Mouse (Mus musculus) midbrain, embryonic 10.5 days (tissue): Measurements from ENCODE around the gene Gm960. TPM values are rescaled to one million over a fixed set of nuclear protein-coding genes. Genes with fewer than 3 reads are reported as not detected.
"Not testable (repeated sequence)": the region's sequence is repeated elsewhere in the genome, so short reads cannot be mapped to it uniquely, and the experiment has no call there.

Experiments used
- DNase-seq: peaks from one replicate; pipeline ENCODE4 v3.0.0-alpha.2; 2017; ENCODE audit warnings: low spot score
- H3K27ac ChIP-seq: fragments of 300-500 bp; sonication (generic); replicated peaks from 2 replicates; pipeline ENCODE4 v1.5.1; 2016; ENCODE audit warnings: mild to moderate bottlenecking
- H3K27me3 ChIP-seq: fragments of 300-500 bp; sonication (generic); 2 replicates; pipeline ENCODE4 v1.6.1; 2016; ENCODE audit warnings: low read depth, mild to moderate bottlenecking; ENCODE audit not compliant: poor library complexity, severe bottlenecking
- H3K36me3 ChIP-seq: fragments of 300-500 bp; sonication (generic); 2 replicates; pipeline ENCODE4 v1.6.1; 2016; ENCODE audit warnings: mild to moderate bottlenecking, moderate library complexity
- H3K4me1 ChIP-seq: fragments of 300-500 bp; sonication (generic); 2 replicates; pipeline ENCODE4 v1.6.1; 2016
- H3K4me3 ChIP-seq: fragments of 300-500 bp; sonication (generic); 2 replicates; pipeline ENCODE4 v1.5.1; 2016; ENCODE audit warnings: mild to moderate bottlenecking, moderate library complexity
- H3K9me3 ChIP-seq: fragments of 300-500 bp; sonication (generic); replicated peaks from 2 replicates; pipeline ENCODE4 v1.6.1; 2016; ENCODE audit warnings: mild to moderate bottlenecking
- WGBS: fragments of 180-500 bp; shearing (Covaris S2); methylation state at CpG from one replicate; pipeline ENCODE4 v1.1.7; 2016; 5-methylcytosine and 5-hydroxymethylcytosine counted together
- microRNA-seq: library from miRNA; unstranded; fragments of <30 nt; microRNA quantifications from one replicate; pipeline ENCODE4, GENCODE M21; 2017
- polyA plus RNA-seq: library from polyadenylated mRNA; unstranded; fragments of >200 nt; fragmentation: Nextera tagmentation; extraction: Ambion mirVana; gene quantifications from 2 replicates; pipeline ENCODE4 v1.2.1, GENCODE M21; 2016

Gm960 gene
- polyA plus RNA-seq, 1 experiment from 2014 or later = 2.7 TPM

DNA sequence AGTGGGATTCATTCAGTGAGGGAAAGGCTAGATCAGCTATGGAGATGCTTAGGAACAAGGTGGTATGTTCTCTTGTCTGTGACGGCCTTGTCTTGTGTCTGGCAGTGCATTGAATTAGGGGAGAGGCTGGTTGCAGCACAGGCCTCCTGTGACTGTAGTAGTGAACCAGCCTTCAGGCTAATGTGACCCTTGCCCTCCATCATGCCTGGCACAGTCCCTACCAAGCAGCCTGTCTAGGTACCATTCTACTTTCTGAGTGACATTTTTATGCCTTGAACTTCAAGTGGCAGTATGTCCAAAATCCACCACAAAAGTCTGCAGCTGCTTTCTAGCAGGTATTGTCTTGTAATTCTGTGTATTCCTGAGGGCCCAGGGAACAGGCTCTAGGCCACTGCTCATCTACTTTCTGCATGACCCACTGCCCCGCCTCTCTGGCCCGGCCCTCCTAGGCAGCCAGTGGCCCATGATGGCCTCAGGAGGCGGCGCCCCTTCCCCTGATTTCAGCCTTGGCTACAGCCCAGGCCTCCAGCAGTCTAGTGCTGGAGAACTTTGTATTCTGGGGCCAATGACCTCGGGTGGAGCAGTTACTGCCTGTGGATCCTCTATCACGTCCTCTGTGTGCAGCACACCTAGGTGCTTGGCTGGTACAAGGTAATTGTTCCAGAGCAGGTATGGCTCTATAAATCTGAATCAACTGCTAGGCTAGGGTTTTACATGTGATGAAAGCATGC, 104.5 kb downstream of the Gm960 start:
- Histone ChIP-seq H3K9me3 (no peaks in the 10 kb centered on the region), H3K27me3 (no peaks in the 10 kb centered on the region), H3K4me1 (peaks cover 6% of the 10 kb centered on the region), H3K27ac (0 out of 2 replicates have a peak overlapping the region, but pooled peaks have one; percentile 38), H3K36me3 (no peaks in the 10 kb centered on the region), H3K4me3 (no peak overlapping the region)
- 53% methylated on average over 7 of the region's 7 CpGs for WGBS
- DNase-seq = no peak

DNA sequence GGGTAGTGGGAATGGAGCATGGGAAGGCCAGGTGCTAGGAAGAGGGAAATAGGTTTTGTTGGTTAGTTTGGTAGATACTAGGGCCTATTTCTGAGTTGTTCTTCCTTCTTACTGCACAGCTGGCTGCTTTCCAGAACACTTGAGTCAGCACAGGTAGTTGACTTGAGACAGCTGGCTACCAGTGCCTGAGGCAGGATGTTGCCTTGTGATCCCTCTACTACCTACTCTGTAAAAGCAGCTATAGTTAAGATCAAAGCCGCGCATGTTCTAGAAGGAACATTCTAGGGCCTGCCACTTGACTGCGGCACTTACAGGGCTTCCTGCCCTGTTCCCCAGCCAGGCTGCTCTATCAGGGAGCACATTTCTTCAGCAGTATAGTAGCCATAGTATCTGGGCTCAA, 108.4 kb downstream of the Gm960 start:
- WGBS = 93% methylated on average over 3 of the region's 3 CpGs

DNA sequence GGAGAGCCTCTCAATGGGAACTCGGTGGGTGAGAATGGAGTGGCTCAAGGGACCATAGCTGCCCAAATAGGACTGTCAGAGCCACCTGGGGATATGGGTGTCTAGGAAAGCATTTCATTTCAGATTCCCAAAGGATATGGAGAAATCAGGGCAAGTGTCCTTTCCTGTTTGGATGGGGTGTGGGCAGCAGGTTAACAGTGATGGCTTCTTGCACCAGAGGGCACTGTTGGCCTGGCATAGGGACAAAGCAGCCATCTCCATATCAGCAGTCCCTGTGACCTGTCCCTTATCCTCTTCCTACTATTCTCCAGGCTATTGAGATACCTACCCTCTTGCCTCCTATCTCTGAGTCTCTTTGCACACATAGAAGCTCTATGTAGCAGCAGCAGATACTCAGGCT, 109.4 kb downstream of the Gm960 start:
- 74% methylated on average over 1 of the region's 1 CpGs for WGBS
- H3K4me3 ChIP-seq = no peak overlapping the region
- no peak for DNase-seq
- H3K4me1 ChIP-seq = peaks cover 3% of the 10 kb centered on the region
- H3K9me3 ChIP-seq = no peaks in the 10 kb centered on the region
- no peaks in the 10 kb centered on the region for H3K36me3 ChIP-seq
- H3K27ac ChIP-seq = no peak overlapping the region
- no peaks in the 10 kb centered on the region for H3K27me3 ChIP-seq

More for the DNA sequence above, 108.4 kb downstream of the Gm960 start:
- Histone ChIP-seq H3K27ac (no peak overlapping the region), H3K27me3 (no peaks in the 10 kb centered on the region), H3K9me3 (no peaks in the 10 kb centered on the region), H3K36me3 (no peaks in the 10 kb centered on the region), H3K4me1 (peaks cover 6% of the 10 kb centered on the region), H3K4me3 (no peak overlapping the region)
- no peak for DNase-seq

DNA sequence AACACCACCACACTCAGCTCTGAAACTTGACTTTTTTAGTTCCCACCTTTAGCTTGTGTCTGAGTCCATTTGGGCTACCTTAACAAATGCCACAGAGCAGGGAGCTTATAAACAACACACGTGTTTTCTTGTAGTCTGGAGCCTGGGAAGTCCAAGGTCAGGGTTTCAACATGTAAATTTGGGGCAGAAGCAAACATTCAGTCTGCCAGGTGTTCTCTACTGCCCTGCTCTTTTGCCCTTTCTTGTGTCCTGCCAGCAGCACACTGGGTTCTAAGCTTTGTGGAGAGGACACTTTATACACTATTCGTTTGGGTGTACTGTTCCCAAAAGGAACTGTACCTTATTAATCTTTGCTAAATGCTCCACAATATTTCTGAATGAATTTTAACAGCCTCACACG, 110.0 kb downstream of the Gm960 start:
- Histone ChIP-seq H3K4me3 (no peak overlapping the region), H3K9me3 (no peaks in the 10 kb centered on the region), H3K27me3 (no peaks in the 10 kb centered on the region), H3K27ac (no peak overlapping the region), H3K36me3 (no peaks in the 10 kb centered on the region), H3K4me1 (no peaks in the 10 kb centered on the region)
- WGBS = 69% methylated on average over 3 of the region's 3 CpGs
- no peak for DNase-seq

DNA sequence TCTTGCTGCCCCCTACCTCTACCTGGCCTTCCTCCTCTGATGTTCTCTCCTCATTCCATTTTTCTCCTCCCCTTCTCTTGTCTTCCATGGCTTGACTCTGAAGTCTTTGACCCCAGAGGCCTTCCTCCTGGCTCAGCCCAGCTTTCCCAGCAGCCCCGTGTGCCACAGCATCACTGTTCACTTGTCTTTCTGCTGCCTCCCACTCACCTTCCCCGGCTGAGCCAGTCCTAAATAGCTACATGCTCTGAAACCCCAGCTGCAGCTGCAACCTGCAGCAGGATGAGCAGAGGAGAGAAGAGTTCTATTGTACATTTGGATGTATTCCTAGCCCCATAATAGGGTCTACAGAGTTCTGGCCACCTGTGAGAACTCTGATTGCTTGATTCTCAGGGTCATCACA, 111.0 kb downstream of the Gm960 start:
- Histone ChIP-seq H3K27me3 (no peaks in the 10 kb centered on the region), H3K4me1 (no peaks in the 10 kb centered on the region), H3K36me3 (no peaks in the 10 kb centered on the region), H3K9me3 (no peaks in the 10 kb centered on the region), H3K4me3 (no peak overlapping the region), H3K27ac (no peak overlapping the region)
- 83% methylated on average over 2 of the region's 2 CpGs for WGBS
- no peak for DNase-seq

DNA sequence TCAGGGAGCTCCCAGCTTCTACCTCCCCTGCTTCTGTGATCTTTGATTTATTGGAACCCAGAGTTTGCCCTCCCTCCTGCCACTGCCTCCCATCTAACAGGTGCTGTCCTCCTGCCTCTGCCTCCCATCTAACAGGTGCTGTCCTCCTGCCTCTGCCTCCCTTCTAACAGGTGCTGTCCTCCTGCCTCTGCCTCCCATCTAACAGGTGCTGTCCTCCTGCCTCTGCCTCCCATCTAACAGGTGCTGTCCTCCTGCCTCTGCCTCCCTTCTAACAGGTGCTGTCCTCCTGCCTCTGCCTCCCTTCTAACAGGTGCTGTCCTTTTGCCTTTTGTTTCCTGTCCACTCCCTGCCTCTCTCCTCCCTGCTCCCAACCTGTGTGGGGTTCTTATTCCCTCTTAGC, 111.7 kb downstream of the Gm960 start:
- not testable (repeated sequence) for H3K36me3 ChIP-seq, H3K27me3 ChIP-seq, H3K4me1 ChIP-seq, H3K4me3 ChIP-seq, H3K9me3 ChIP-seq, H3K27ac ChIP-seq, DNase-seq

DNA sequence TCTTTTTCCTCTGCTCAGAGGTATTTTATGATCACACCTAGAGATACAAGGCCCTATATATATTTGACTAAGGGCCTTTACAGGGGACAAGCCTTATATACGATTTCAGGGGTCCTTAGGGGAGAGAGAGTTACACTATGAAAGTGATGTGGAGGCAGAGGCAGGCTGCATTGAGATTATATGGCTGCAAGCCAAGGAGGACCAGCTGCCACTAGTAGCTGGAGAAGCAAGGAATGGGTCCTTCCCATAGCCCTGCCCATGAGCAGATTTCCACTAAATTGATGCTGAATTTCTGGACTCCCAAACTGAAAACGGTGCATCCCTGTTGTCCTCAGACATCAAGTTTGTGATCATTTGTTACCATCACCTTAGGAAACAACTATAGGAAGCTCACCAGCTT, 114.6 kb downstream of the Gm960 start:
- Histone ChIP-seq H3K4me1 (no peaks in the 10 kb centered on the region), H3K27me3 (no peaks in the 10 kb centered on the region), H3K36me3 (no peaks in the 10 kb centered on the region), H3K4me3 (no peak overlapping the region), H3K9me3 (no peaks in the 10 kb centered on the region), H3K27ac (no peak overlapping the region)
- no peak for DNase-seq
- WGBS = 83% methylated on average over 2 of the region's 2 CpGs

DNA sequence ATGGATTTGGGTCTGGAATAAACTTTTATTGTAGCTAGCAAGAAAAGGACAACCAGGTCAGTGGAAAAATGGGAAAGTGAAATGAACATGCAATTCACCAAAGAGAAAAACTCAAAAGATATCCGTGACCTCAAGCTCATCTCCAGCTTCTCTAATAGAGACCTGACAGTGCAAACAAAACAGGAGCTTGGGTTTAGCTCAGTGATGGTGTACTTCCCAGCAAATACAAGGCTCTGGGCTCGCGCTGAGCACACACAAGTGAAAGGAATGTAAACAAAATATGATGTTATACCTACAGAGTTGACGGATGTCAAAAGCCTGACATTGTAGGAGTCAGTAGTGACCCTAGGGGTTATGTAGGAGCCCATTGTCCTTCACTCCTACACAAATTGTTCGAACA, 119.2 kb downstream of the Gm960 start:
- Histone ChIP-seq H3K4me1 (no peaks in the 10 kb centered on the region), H3K4me3 (no peak overlapping the region), H3K27me3 (no peaks in the 10 kb centered on the region), H3K36me3 (no peaks in the 10 kb centered on the region), H3K9me3 (no peaks in the 10 kb centered on the region), H3K27ac (no peak overlapping the region)
- DNase-seq = no peak
- 88% methylated on average over 5 of the region's 5 CpGs for WGBS

DNA sequence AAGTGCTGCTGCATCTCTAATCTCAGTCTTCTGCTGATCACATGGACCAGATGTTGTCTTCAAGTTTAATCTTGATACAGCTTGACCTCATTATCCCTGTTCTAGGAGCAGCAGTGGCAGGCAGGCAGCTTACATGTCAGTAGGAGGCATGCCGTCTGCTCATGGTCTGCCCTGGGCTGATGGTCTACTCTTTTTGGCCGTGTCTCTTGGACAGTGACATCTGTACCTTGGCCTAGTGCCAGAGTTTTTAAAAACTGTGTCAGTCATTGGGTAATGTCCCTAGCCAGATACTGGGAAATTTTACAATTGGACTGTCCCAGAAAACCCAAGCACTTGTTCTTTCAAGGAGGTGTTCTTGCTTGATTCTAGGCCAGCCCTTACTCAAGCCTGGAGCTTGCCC, 119.7 kb downstream of the Gm960 start:
- Histone ChIP-seq H3K27me3 (no peaks in the 10 kb centered on the region), H3K27ac (no peak overlapping the region)
- DNase-seq = no peak

More for the DNA sequence above, 119.7 kb downstream of the Gm960 start:
- Histone ChIP-seq H3K4me3 (no peak overlapping the region), H3K4me1 (no peaks in the 10 kb centered on the region), H3K36me3 (no peaks in the 10 kb centered on the region), H3K9me3 (no peaks in the 10 kb centered on the region)
- 87% methylated on average over 2 of the region's 2 CpGs for WGBS

Small RNAs within 50 kb of the gene (microRNA-seq; reads per million reads assigned to microRNA genes)
- 2.1 reads per million for gene Mir6986

Other genes starting within 250 kb of the Gm960 start
- gene Syt12, start 221.2 kb downstream of the Gm960 start, polyA plus RNA-seq = 1.7 and 2.0 TPM in 2 replicates
- gene 2010003K11Rik, start 200.1 kb downstream of the Gm960 start, polyA plus RNA-seq = not detected in 2 replicates
- gene Pcx, start 188.2 kb downstream of the Gm960 start, polyA plus RNA-seq = 20.9 and 24.1 TPM in 2 replicates
- gene Lrfn4, start 83.0 kb downstream of the Gm960 start, polyA plus RNA-seq = 5.6 and 6.5 TPM in 2 replicates
- gene Rce1, start 73.0 kb downstream of the Gm960 start, polyA plus RNA-seq = 80.7 and 87.0 TPM in 2 replicates
- gene Sptbn2, start 12.5 kb upstream of the Gm960 start, polyA plus RNA-seq = 8.3 and 14.9 TPM in 2 replicates
- 110 and 134 TPM in 2 replicates for gene Rbm4b, start 57.8 kb upstream of the Gm960 start, polyA plus RNA-seq
- gene Rbm4, start 95.2 kb upstream of the Gm960 start, polyA plus RNA-seq = 93.6 and 108 TPM in 2 replicates
- 35.3 and 37.6 TPM in 2 replicates for gene Gm21992, start 112.9 kb upstream of the Gm960 start, polyA plus RNA-seq
- gene Rbm14, start 113.0 kb upstream of the Gm960 start, polyA plus RNA-seq = 136 TPM in 2 replicates
- 41.6 and 43.1 TPM in 2 replicates for gene Ccs, start 140.7 kb upstream of the Gm960 start, polyA plus RNA-seq
- gene Ccdc87, start 140.7 kb upstream of the Gm960 start, polyA plus RNA-seq = 0.07 and 0.14 TPM in 2 replicates
- gene Ctsf, start 156.5 kb upstream of the Gm960 start, polyA plus RNA-seq = 29.8 and 38.4 TPM in 2 replicates
- 0.99 and 1.9 TPM in 2 replicates for gene Actn3, start 179.2 kb upstream of the Gm960 start, polyA plus RNA-seq
- gene Zdhhc24, start 180.0 kb upstream of the Gm960 start, polyA plus RNA-seq = 14.6 and 17.7 TPM in 2 replicates
- 7.0 and 10.3 TPM in 2 replicates for gene Bbs1, start 208.0 kb upstream of the Gm960 start, polyA plus RNA-seq
- 197 and 214 TPM in 2 replicates for gene Dpp3, start 229.6 kb upstream of the Gm960 start, polyA plus RNA-seq
- 1.5 and 1.9 TPM in 2 replicates for gene Peli3, start 244.5 kb upstream of the Gm960 start, polyA plus RNA-seq